Mouse (Mus musculus) limb, embryonic 14.5 days (tissue): ENCODE data around the gene Calml3. TPM values are rescaled to one million over a fixed set of nuclear protein-coding genes. Genes with fewer than 3 reads are reported as not detected.

Experiments
- ATAC-seq: fragments of 200-750 bp; cut with Nextera tagmentation; 2 replicates; pipeline ENCODE4 v1.8.0; 2017; ENCODE audit warnings: low read depth, moderate number of reproducible peaks, moderate TSS enrichment; ENCODE audit not compliant: low FRiP score
- DNase-seq: peaks from one replicate; pipeline ENCODE4 v3.0.0-alpha.2; 2015; ENCODE audit warnings: low spot score
- H3K27ac ChIP-seq: fragments of 300-500 bp; sonication (generic); replicated peaks from 2 replicates; pipeline ENCODE4 v1.5.1; 2014; ENCODE audit warnings: low read depth, mild to moderate bottlenecking, low read length, moderate library complexity, mixed read lengths
- H3K27me3 ChIP-seq: fragments of 300-500 bp; sonication (generic); 2 replicates; pipeline ENCODE4 v1.6.1; 2014; ENCODE audit warnings: low read length, mixed read lengths; ENCODE audit not compliant: control insufficient read depth, insufficient read depth
- H3K36me3 ChIP-seq: fragments of 300-500 bp; sonication (generic); 2 replicates; pipeline ENCODE4 v1.6.1; 2014; ENCODE audit warnings: mild to moderate bottlenecking, low read length, moderate library complexity, mixed read lengths; ENCODE audit not compliant: control insufficient read depth, insufficient read depth
- H3K4me1 ChIP-seq: fragments of 300-500 bp; sonication (generic); 2 replicates; pipeline ENCODE4 v1.6.1; 2014; ENCODE audit warnings: antibody characterized with exemption, low read length, mixed read lengths; ENCODE audit not compliant: control insufficient read depth, insufficient read depth
- H3K4me2 ChIP-seq: fragments of 300-500 bp; sonication (generic); replicated peaks from 2 replicates; pipeline ENCODE4 v1.6.1; 2014; ENCODE audit warnings: low read depth, mild to moderate bottlenecking, low read length, moderate library complexity; ENCODE audit not compliant: severe bottlenecking
- H3K4me3 ChIP-seq: fragments of 300-500 bp; sonication (generic); replicated peaks from 2 replicates; pipeline ENCODE4 v1.5.1; 2014; ENCODE audit warnings: low read length
- H3K9ac ChIP-seq: fragments of 300-500 bp; sonication (generic); 2 replicates; pipeline ENCODE4 v1.6.1; 2014; ENCODE audit warnings: mild to moderate bottlenecking, low read depth, low read length, moderate library complexity; ENCODE audit not compliant: severe bottlenecking
- H3K9me3 ChIP-seq: fragments of 300-500 bp; sonication (generic); 2 replicates; pipeline ENCODE4 v1.6.1; 2016; ENCODE audit warnings: low read length; ENCODE audit not compliant: control insufficient read depth
- POLR2A ChIP-seq: fragments of 200-500 bp; IDR thresholded peaks from 2 replicates; pipeline ENCODE4 v1.8.0; 2012; ENCODE audit warnings: inconsistent platforms, mild to moderate bottlenecking, moderate library complexity, borderline replicate concordance; ENCODE audit not compliant: insufficient read depth, insufficient read length; ENCODE audit errors: extremely low read depth
- WGBS: fragments of 180-500 bp; shearing (Covaris S2); extraction: QIAGEN DNeasy Blood & Tissue Kit; methylation state at CpG from one replicate; pipeline ENCODE4 v1.1.7; 2014; 5-methylcytosine and 5-hydroxymethylcytosine counted together
- polyA plus RNA-seq, 2 experiments: library from polyadenylated mRNA; depleted of rRNA in 1 of 2; stranded (reverse) in 1 of 2; unstranded in 1 of 2; fragments of >200 nt; fragmentation: Nextera tagmentation in 1 of 2; extraction: Ambion mirVana in 1 of 2; gene quantifications; 2 replicates each; pipeline versions ENCODE4 v1.2.1 to v1.2.3; 2012 to 2014

The Calml3 gene
- polyA plus RNA-seq, 2 experiments: 7.4 to 12.7 TPM

DNA sequence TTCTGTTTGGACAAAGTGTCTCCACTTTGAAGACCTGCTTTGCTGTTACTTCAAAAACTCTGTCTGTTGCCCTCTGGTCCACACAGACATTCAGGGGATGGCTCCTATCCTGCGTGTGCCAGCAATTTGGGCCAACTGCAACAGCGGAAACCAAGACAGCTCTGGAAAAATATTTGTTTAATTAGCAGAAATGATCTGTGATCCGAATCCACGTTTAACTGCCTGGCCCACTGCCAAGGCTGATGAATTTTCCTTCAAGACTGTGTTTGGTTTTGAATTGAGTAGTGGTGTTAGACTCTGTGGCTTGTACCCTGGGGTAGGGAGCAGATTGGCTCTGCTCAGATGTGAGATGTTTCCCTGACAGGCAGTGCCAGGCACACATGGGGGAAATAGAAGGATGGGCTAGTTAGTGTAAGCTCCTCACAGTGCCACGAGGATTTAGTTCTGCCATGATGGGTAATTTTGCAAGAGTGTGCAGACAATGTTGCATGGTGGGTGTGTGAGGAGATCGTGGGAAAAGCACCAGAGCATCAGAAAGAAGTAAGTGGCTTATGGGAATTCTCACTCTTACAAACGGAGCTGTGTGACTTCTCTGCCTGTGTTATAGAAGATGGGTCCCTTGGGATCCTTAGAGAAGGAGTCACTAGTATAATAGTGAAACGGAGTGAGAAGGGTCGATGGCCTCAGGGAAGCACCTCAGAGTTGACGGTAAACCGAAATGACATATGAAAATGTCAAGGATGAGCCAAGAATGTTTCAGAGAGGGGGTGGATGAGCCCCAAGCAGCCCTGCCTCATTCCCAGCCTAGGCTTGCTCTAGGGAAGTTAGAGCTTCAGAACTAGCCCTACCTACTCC is 33.7 kb downstream of the Calml3 start:
- no peak overlapping the region; the same call in 1 of the 2 replicates for H3K4me2 ChIP-seq

DNA sequence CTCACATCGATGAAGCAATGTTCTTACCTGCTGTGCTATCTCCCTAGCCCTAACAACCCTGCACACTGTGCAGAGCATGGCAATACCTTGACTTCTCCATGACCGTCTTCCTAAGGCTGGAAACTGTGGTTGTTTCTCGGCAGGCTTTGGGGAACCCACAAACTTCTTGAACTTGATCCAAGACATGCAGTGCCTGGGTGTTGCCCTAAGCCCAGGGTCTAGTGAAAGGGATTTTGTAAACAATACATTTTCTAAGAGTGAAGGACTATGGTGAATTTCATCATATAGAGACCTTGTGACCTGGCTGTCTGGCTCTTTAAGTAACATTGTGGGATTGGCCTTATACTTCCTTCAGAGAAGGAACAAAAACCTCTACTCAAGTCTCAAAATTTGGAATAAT is 34.6 kb downstream of the Calml3 start:
- Histone ChIP-seq H3K4me1 (peaks cover 25% of the 10 kb centered on the region), H3K36me3 (no peaks in the 10 kb centered on the region), H3K9ac (no peak overlapping the region), H3K4me3 (no peak overlapping the region), H3K27me3 (no peaks in the 10 kb centered on the region), H3K9me3 (no peaks in the 10 kb centered on the region), H3K4me2 (no peak overlapping the region), H3K27ac (peak overlapping the region; percentile 56)
- no peak for DNase-seq
- 78% methylated on average over 3 of the region's 3 CpGs for WGBS
- TF ChIP-seq POLR2A: no peak
- no peak for ATAC-seq

More for the DNA sequence above, 33.7 kb downstream of the Calml3 start:
- peak overlapping the region; percentile 56 for H3K27ac ChIP-seq
- no peaks in the 10 kb centered on the region for H3K9me3 ChIP-seq
- ATAC-seq (peak; percentile 74), DNase-seq (peak; percentile 76)
- no peaks in the 10 kb centered on the region for H3K36me3 ChIP-seq
- H3K4me1 ChIP-seq: peaks cover 25% of the 10 kb centered on the region
- TF ChIP-seq POLR2A: no peak
- WGBS: 43% methylated on average over 11 of the region's 11 CpGs
- no peak overlapping the region for H3K9ac ChIP-seq
- H3K27me3 ChIP-seq: no peaks in the 10 kb centered on the region
- H3K4me3 ChIP-seq: no peak overlapping the region

DNA sequence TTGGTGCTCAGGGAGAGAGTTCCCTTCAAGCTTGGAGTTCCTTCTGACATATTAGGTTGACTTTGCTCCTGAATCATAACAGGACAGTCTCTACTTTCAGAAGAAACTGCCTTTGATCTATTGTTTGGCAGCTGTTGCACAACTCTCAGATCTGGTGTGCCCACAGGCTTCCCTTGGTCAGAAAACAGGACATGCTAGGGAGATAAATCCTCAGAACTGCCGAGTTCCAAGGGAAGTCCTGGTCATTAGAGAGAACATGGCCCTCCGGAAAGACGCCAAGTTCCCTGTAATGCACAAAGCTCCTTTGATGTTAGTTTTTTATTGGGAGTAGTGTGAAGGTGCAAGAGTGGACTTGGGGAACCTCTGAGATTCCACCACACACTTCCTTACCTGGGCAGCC is 35.5 kb downstream of the Calml3 start:
- WGBS: 34% methylated on average over 3 of the region's 3 CpGs
- H3K4me3 ChIP-seq: no peak overlapping the region
- TF ChIP-seq POLR2A: no peak

DNA sequence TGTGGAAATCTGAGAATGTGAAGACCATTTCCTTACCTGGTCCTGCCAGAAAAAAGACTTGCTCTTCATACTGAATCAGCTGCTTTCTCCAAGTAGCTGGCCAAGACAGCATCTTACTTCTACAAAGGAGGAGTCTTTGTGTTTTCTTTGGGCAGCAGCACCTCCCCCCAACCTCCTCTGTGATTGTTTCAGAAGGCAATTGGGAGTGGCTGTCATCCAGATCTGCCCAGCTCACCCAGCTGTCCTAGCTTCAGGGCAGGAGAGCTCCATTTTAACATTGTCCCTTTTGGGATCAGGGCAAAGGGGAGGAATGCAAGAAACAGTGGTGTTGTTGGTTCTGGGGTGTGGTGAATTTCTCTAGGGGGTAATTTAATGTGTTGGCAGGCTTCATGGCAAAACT is 37.0 kb downstream of the Calml3 start:
- Histone ChIP-seq H3K4me3 (no peak overlapping the region), H3K27ac (no peak overlapping the region), H3K4me1 (peaks cover 25% of the 10 kb centered on the region), H3K36me3 (no peaks in the 10 kb centered on the region), H3K27me3 (no peaks in the 10 kb centered on the region), H3K9me3 (no peaks in the 10 kb centered on the region), H3K9ac (no peak overlapping the region), H3K4me2 (no peak overlapping the region)
- DNase-seq (no peak), ATAC-seq (no peak)
- TF ChIP-seq POLR2A: no peak

More for the DNA sequence above, 35.5 kb downstream of the Calml3 start:
- Histone ChIP-seq H3K9ac (no peak overlapping the region), H3K9me3 (no peaks in the 10 kb centered on the region), H3K4me1 (peaks cover 25% of the 10 kb centered on the region), H3K4me2 (no peak overlapping the region), H3K27me3 (no peaks in the 10 kb centered on the region), H3K36me3 (no peaks in the 10 kb centered on the region), H3K27ac (no peak overlapping the region)
- no peak for DNase-seq
- no peak for ATAC-seq

DNA sequence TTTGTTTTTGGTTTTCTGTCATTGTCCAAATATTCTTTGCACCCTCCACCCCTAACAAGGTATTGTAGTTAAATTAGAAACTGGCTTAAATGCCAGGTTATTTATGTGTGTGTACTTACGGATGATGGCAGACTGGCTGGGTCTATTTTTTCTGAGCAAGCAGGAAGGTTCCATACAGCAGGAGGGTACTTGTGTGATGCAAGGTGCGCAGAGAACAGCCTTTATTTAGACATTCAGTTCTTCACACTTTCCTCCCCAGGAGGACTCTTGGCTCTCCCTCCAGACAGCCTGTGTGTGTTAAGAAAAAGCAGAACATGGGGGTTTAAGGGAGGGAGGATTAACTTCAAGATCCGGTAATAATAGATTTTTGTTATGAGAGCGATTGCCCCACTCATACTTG is 38.3 kb downstream of the Calml3 start:
- DNase-seq: no peak
- no peak overlapping the region for H3K9ac ChIP-seq
- ATAC-seq: no peak
- H3K4me2 ChIP-seq: no peak overlapping the region
- H3K27ac ChIP-seq: no peak overlapping the region
- no peaks in the 10 kb centered on the region for H3K36me3 ChIP-seq
- 73% methylated on average over 4 of the region's 4 CpGs for WGBS
- no peaks in the 10 kb centered on the region for H3K27me3 ChIP-seq
- no peak for TF ChIP-seq POLR2A
- no peak overlapping the region for H3K4me3 ChIP-seq
- H3K9me3 ChIP-seq: no peaks in the 10 kb centered on the region
- peaks cover 19% of the 10 kb centered on the region for H3K4me1 ChIP-seq
